Mouse (Mus musculus): ENCODE measurements around the gene Smarcd2. TPM values are rescaled to one million over a fixed set of nuclear protein-coding genes. Genes with fewer than 3 reads are reported as not detected.
"Not testable (repeated sequence)": the region's sequence is repeated elsewhere in the genome, so short reads cannot be mapped to it uniquely, and the experiment has no call there.

The Smarcd2 gene
- polyA plus RNA-seq, 1 experiment from 2014 or later, result 78.6 TPM

- H3K4me2 ChIP-seq (replicated peaks; ENCODE audit: low read depth, low read length), result no peak overlapping the region
- H3K27ac ChIP-seq (ENCODE audit: low read depth, low read length), result no peak overlapping the region
- no peaks in the 10 kb centered on the region for H3K4me1 ChIP-seq (ENCODE audit: control insufficient read depth, insufficient read depth, low read length)
- ATAC-seq (ENCODE audit: low FRiP score, low TSS enrichment), result no peak
- H3K27me3 ChIP-seq (ENCODE audit: control insufficient read depth, insufficient read depth, low read length), result no peaks in the 10 kb centered on the region
- no peak overlapping the region for H3K4me3 ChIP-seq (ENCODE audit: low read length)
- WGBS, result 90% methylated on average over 1 of the region's 1 CpGs
- H3K9me3 ChIP-seq (ENCODE audit: control insufficient read depth, low read length), result peaks cover 5% of the 10 kb centered on the region
- peaks cover 100% of the 10 kb centered on the region for H3K36me3 ChIP-seq (ENCODE audit: control insufficient read depth, insufficient read depth, low read length)
- H3K9ac ChIP-seq (ENCODE audit: low read depth, low read length), result no peak overlapping the region
Measured at GRCm38 (mm10) chr11:106246834-106247233, 25.9 kb downstream of the Smarcd2 start.

GRCm38 (mm10) chr11:106233978-106234377 is 38.8 kb downstream of the Smarcd2 start:
- not testable (repeated sequence) for H3K27ac ChIP-seq (ENCODE audit: low read depth, low read length); H3K4me2 ChIP-seq (replicated peaks; ENCODE audit: low read depth, low read length); ATAC-seq (ENCODE audit: low FRiP score, low TSS enrichment); H3K4me3 ChIP-seq (ENCODE audit: low read length); H3K27me3 ChIP-seq (ENCODE audit: control insufficient read depth, insufficient read depth, low read length); H3K4me1 ChIP-seq (ENCODE audit: control insufficient read depth, insufficient read depth, low read length); H3K9ac ChIP-seq (ENCODE audit: low read depth, low read length); H3K9me3 ChIP-seq (ENCODE audit: control insufficient read depth, low read length)
- WGBS, result 77% methylated on average over 8 of the region's 8 CpGs
- peaks cover 86% of the 10 kb centered on the region for H3K36me3 ChIP-seq (ENCODE audit: control insufficient read depth, insufficient read depth, low read length)

GRCm38 (mm10) chr11:106220603-106221002 is 52.2 kb downstream of the Smarcd2 start:
- H3K9ac ChIP-seq (ENCODE audit: low read depth, low read length), result no peak overlapping the region
- H3K4me3 ChIP-seq (ENCODE audit: low read length), result no peak overlapping the region
- WGBS, result 84% methylated on average over 3 of the region's 3 CpGs
- H3K27ac ChIP-seq (ENCODE audit: low read depth, low read length), result no peak overlapping the region
- H3K36me3 ChIP-seq (ENCODE audit: control insufficient read depth, insufficient read depth, low read length), result peaks cover 18% of the 10 kb centered on the region
- no peak overlapping the region for H3K4me2 ChIP-seq (replicated peaks; ENCODE audit: low read depth, low read length)
- H3K27me3 ChIP-seq (ENCODE audit: control insufficient read depth, insufficient read depth, low read length), result no peaks in the 10 kb centered on the region
- no peak for ATAC-seq (ENCODE audit: low FRiP score, low TSS enrichment)
- peaks cover 4% of the 10 kb centered on the region; the same call in 1 of the 2 replicates for H3K4me1 ChIP-seq (ENCODE audit: control insufficient read depth, insufficient read depth, low read length)
- H3K9me3 ChIP-seq (ENCODE audit: control insufficient read depth, low read length), result no peaks in the 10 kb centered on the region

- peaks cover 10% of the 10 kb centered on the region for H3K36me3 ChIP-seq (ENCODE audit: control insufficient read depth, insufficient read depth, low read length)
- peaks cover 13% of the 10 kb centered on the region for H3K4me1 ChIP-seq (ENCODE audit: control insufficient read depth, insufficient read depth, low read length)
- WGBS, result under 1% methylated on average over 67 of the region's 70 CpGs
- peak; percentile 93 for ATAC-seq (ENCODE audit: low FRiP score, low TSS enrichment)
- H3K27ac ChIP-seq (ENCODE audit: low read depth, low read length), result peak within 1 kb of the TSS; percentile 97
- H3K9ac ChIP-seq (ENCODE audit: low read depth, low read length), result peak within 1 kb of the TSS; percentile 97
- H3K27me3 ChIP-seq (ENCODE audit: control insufficient read depth, insufficient read depth, low read length), result no peaks in the 10 kb centered on the region
- H3K9me3 ChIP-seq (ENCODE audit: control insufficient read depth, low read length), result no peaks in the 10 kb centered on the region
- peak within 1 kb of the TSS; percentile 99 for H3K4me3 ChIP-seq (ENCODE audit: low read length)
- H3K4me2 ChIP-seq (replicated peaks; ENCODE audit: low read depth, low read length), result peak within 1 kb of the TSS; percentile 76
Measured at GRCm38 (mm10) chr11:106216730-106217490, 55.9 kb downstream of the Smarcd2 start, which contains the start of gene Ddx42. TSS of gene Ddx42 (plus strand) at chr11:106216926.

GRCm38 (mm10) chr11:106215927-106216729 is 56.6 kb downstream of the Smarcd2 start, which contains the start of gene Ccdc47:
TSS of gene Ccdc47 (minus strand) at chr11:106216344.
- peak within 1 kb of the TSS; percentile 99 for H3K4me3 ChIP-seq (ENCODE audit: low read length)
- H3K4me2 ChIP-seq (replicated peaks; ENCODE audit: low read depth, low read length), result peak within 1 kb of the TSS; percentile 76
- peak; percentile 96 for ATAC-seq (ENCODE audit: low FRiP score, low TSS enrichment)
- no peaks in the 10 kb centered on the region for H3K9me3 ChIP-seq (ENCODE audit: control insufficient read depth, low read length)
- peak within 1 kb of the TSS; percentile 97 for H3K27ac ChIP-seq (ENCODE audit: low read depth, low read length)
- H3K4me1 ChIP-seq (ENCODE audit: control insufficient read depth, insufficient read depth, low read length), result peaks cover 13% of the 10 kb centered on the region
- H3K9ac ChIP-seq (ENCODE audit: low read depth, low read length), result peak within 1 kb of the TSS; percentile 97
- WGBS, result under 1% methylated on average over 46 of the region's 46 CpGs
- H3K36me3 ChIP-seq (ENCODE audit: control insufficient read depth, insufficient read depth, low read length), result peaks cover 18% of the 10 kb centered on the region
- no peaks in the 10 kb centered on the region for H3K27me3 ChIP-seq (ENCODE audit: control insufficient read depth, insufficient read depth, low read length)

GRCm38 (mm10) chr11:106215450-106215859 is 57.3 kb downstream of the Smarcd2 start:
- peak overlapping the region; percentile 74 for H3K4me2 ChIP-seq (replicated peaks; ENCODE audit: low read depth, low read length)
- H3K36me3 ChIP-seq (ENCODE audit: control insufficient read depth, insufficient read depth, low read length), result peaks cover 22% of the 10 kb centered on the region
- H3K9me3 ChIP-seq (ENCODE audit: control insufficient read depth, low read length), result no peaks in the 10 kb centered on the region
- no peaks in the 10 kb centered on the region for H3K27me3 ChIP-seq (ENCODE audit: control insufficient read depth, insufficient read depth, low read length)
- 29% methylated on average over 7 of the region's 7 CpGs for WGBS
- no peak for ATAC-seq (ENCODE audit: low FRiP score, low TSS enrichment)
- H3K4me1 ChIP-seq (ENCODE audit: control insufficient read depth, insufficient read depth, low read length), result peaks cover 13% of the 10 kb centered on the region
- H3K4me3 ChIP-seq (ENCODE audit: low read length), result peak overlapping the region; percentile 99
- peak overlapping the region; percentile 97; the same call in 1 of the 2 replicates for H3K27ac ChIP-seq (ENCODE audit: low read depth, low read length)
- H3K9ac ChIP-seq (ENCODE audit: low read depth, low read length), result peak overlapping the region; percentile 97

GRCm38 (mm10) chr11:106214856-106215255 is 57.9 kb downstream of the Smarcd2 start:
- no peak overlapping the region for H3K27ac ChIP-seq (ENCODE audit: low read depth, low read length)
- no peaks in the 10 kb centered on the region for H3K9me3 ChIP-seq (ENCODE audit: control insufficient read depth, low read length)
- no peak overlapping the region; the same call in 1 of the 2 replicates for H3K9ac ChIP-seq (ENCODE audit: low read depth, low read length)
- peaks cover 13% of the 10 kb centered on the region for H3K4me1 ChIP-seq (ENCODE audit: control insufficient read depth, insufficient read depth, low read length)
- peak overlapping the region; percentile 99 for H3K4me3 ChIP-seq (ENCODE audit: low read length)
- H3K27me3 ChIP-seq (ENCODE audit: control insufficient read depth, insufficient read depth, low read length), result no peaks in the 10 kb centered on the region
- H3K36me3 ChIP-seq (ENCODE audit: control insufficient read depth, insufficient read depth, low read length), result peaks cover 28% of the 10 kb centered on the region
- WGBS, result 88% methylated on average over 5 of the region's 5 CpGs
- ATAC-seq (ENCODE audit: low FRiP score, low TSS enrichment), result no peak
- peak overlapping the region; percentile 74 for H3K4me2 ChIP-seq (replicated peaks; ENCODE audit: low read depth, low read length)

All from kidney, embryonic 14.5 days (tissue).